Mouse (Mus musculus) erythroblast, adult 5-6 weeks (primary cell): ENCODE results near the gene Morf4l1. TPM values are rescaled to one million over a fixed set of nuclear protein-coding genes. Genes with fewer than 3 reads are reported as not detected.
A peak's percentile ranks its signal among the peaks of the same experiment; 100 is the strongest.

ENCODE experiments used
- ATAC-seq: replicated peaks from 2 replicates; pipeline ENCODE4 v1.8.0; 2016; ENCODE audit warnings: moderate number of reproducible peaks, mild to moderate bottlenecking, moderate TSS enrichment, inconsistent platforms; ENCODE audit not compliant: poor library complexity, low FRiP score, severe bottlenecking
- total RNA-seq, 2 experiments: library from RNA; stranded (forward) in 1 of 2; stranded (reverse) in 1 of 2; fragments of 150-400 nt in 1 of 2; fragments of 200-764, 138-1000 nt in 1 of 2; gene quantifications; 2 replicates each; pipeline versions ENCODE4 v1.2.3 to v1.2.4; 2015 to 2017; ENCODE audit warnings: low replicate concordance in 2 of 2

Gene Morf4l1
- total RNA-seq (2015; ENCODE audit: low replicate concordance) (117 and 134 TPM in 2 replicates), total RNA-seq (2017; ENCODE audit: low replicate concordance) (130 and 153 TPM in 2 replicates)

GRCm38 (mm10) chr9:90114567-90115307, at the start of gene Morf4l1:
Gene Morf4l1 (minus strand): TSS chr9:90114774.
- ATAC-seq = peak; percentile 90

GRCm38 (mm10) chr9:90163749-90164095, 49.1 kb upstream of the Morf4l1 start:
- ATAC-seq = no peak

- ATAC-seq = 0 out of 2 replicates have a peak, but pooled peaks have one; percentile 32
Measured at GRCm38 (mm10) chr9:90162926-90163748, 48.6 kb upstream of the Morf4l1 start, which contains the start of gene Adamts7. Gene Adamts7 (plus strand): TSS chr9:90163069.

GRCm38 (mm10) chr9:90162243-90162925, 47.8 kb upstream of the Morf4l1 start:
- ATAC-seq = no peak

GRCm38 (mm10) chr9:90146869-90147268, 32.3 kb upstream of the Morf4l1 start:
- no peak for ATAC-seq

- no peak for ATAC-seq
Measured at GRCm38 (mm10) chr9:90145788-90146187, 31.2 kb upstream of the Morf4l1 start.

GRCm38 (mm10) chr9:90136678-90136965, 22.0 kb upstream of the Morf4l1 start:
- no peak for ATAC-seq

- ATAC-seq = no peak
Measured at GRCm38 (mm10) chr9:90135963-90136677, 21.5 kb upstream of the Morf4l1 start.

GRCm38 (mm10) chr9:90135466-90135865, 20.9 kb upstream of the Morf4l1 start:
- ATAC-seq = 0 out of 2 replicates have a peak, but pooled peaks have one; percentile 65

GRCm38 (mm10) chr9:90133562-90134355, 19.2 kb upstream of the Morf4l1 start:
- ATAC-seq = no peak

GRCm38 (mm10) chr9:90128636-90129201, 14.1 kb upstream of the Morf4l1 start:
- ATAC-seq = no peak

GRCm38 (mm10) chr9:90127146-90127545, 12.6 kb upstream of the Morf4l1 start:
- ATAC-seq = no peak

- ATAC-seq = peak; percentile 89
Measured at GRCm38 (mm10) chr9:90126260-90127010, 11.9 kb upstream of the Morf4l1 start.

GRCm38 (mm10) chr9:90125416-90126099, 11.0 kb upstream of the Morf4l1 start:
- ATAC-seq = no peak

- ATAC-seq = no peak
Measured at GRCm38 (mm10) chr9:90124873-90125245, 10.3 kb upstream of the Morf4l1 start.

- no peak for ATAC-seq
Measured at GRCm38 (mm10) chr9:90124156-90124872, 9.7 kb upstream of the Morf4l1 start.

- no peak for ATAC-seq
Measured at GRCm38 (mm10) chr9:90122246-90122740, 7.7 kb upstream of the Morf4l1 start.
